Mouse (Mus musculus) left cerebral cortex, postnatal 4 days (tissue): ENCODE data around the gene Dgke. TPM values are rescaled to one million over a fixed set of nuclear protein-coding genes. Genes with fewer than 3 reads are reported as not detected.

ENCODE experiments used
- total RNA-seq, 2 experiments: library from RNA; stranded (reverse); gene quantifications; 2 replicates each; pipeline ENCODE4 v1.2.3; 2021

Dgke gene
- total RNA-seq, 2 experiments from 2014 or later: 31.6 to 33.7 TPM

Other genes with a start within 250 kb of the Dgke start
- 10 to 100 TPM; 52.9 to 55.4 TPM for gene Akap1, start 202.3 kb downstream of the Dgke start, total RNA-seq
- gene Scpep1, start 111.4 kb downstream of the Dgke start, total RNA-seq: 10 to 100 TPM; 26.7 to 26.8 TPM
- gene Elobl, start 99.9 kb downstream of the Dgke start, total RNA-seq: not detected
- 10 to 100 TPM; 27.8 to 28.3 TPM for gene Coil, start 96.6 kb downstream of the Dgke start, total RNA-seq
- 1 to 10 TPM; 5.6 to 5.8 TPM for gene Trim25, start 67.5 kb downstream of the Dgke start, total RNA-seq
- not detected for gene Gm525, start 7.0 kb upstream of the Dgke start, total RNA-seq
- 1 to 10 TPM; 7.1 to 8.1 TPM for gene Nog, start 235.5 kb upstream of the Dgke start, total RNA-seq